In the genomic region with DNA sequence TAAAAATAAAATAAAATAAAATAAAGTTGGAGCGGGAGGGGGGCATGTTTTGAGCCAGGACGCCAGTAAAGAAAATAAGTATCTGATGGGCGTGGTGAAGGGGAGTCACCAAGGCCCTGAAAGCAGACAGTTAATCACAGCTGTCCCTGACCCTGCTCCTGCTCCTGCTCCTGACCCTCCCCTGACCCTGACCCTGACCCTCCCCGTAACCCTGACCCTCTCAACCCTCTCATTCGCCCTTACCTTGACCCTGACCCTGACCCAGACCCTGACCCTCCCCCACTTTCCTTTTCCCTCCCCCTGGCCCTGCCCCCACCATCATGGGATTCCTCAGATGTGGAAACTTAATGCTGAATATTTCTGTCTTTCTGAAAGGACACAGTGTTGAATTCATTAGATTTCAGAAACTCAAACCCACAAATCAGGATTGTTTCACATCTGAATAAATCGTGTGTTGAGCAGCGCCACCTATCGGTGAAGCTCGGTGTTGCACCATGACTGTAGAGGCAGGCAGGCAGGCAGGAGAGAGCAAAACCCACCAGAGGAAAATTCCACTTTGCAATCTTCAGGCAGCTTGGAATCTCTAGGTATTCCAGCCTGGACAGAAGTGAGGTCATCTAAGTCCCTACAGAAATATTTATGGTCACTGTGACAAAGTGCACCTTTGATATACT, we compare ENCODE assay signal across 10 mouse cellular contexts.
A peak's percentile ranks its signal among the peaks of the same experiment; 100 is the strongest.
DNase-seq lines count a peak whose midpoint lies in the region; ATAC-seq and TF ChIP-seq lines count a peak whose summit lies in the region.
"Had no signal": no experiment of that assay in that cellular context is flagged by ENCODE, and none has a peak within 500 bp of the region (broad histone marks: within the 10 kb centered on the region; RNA-seq: fewer than 3 reads in every experiment).

No protein-coding gene starts in this region.

- no peaks in the 10 kb centered on the region for H3K4me1 ChIP-seq in hindbrain, embryonic 11.5 days (replicated peaks; ENCODE audit: control insufficient read depth, insufficient read depth, low read length)
- H3K4me1 ChIP-seq in hindbrain, embryonic 12.5 days = no peaks in the 10 kb centered on the region
- H3K4me1 ChIP-seq in forebrain, embryonic 13.5 days = no peaks in the 10 kb centered on the region
- H3K4me1 ChIP-seq in limb, embryonic 14.5 days (ENCODE audit: control insufficient read depth, insufficient read depth, low read length) = peaks cover 9% of the 10 kb centered on the region; the same call in 1 of the 2 replicates
- H3K4me1 ChIP-seq: embryonic facial prominence, embryonic 12.5 days; neural tube, embryonic 12.5 days had no signal

- H3K9ac ChIP-seq in hindbrain, embryonic 11.5 days (ENCODE audit: low read depth, low read length) = no peak overlapping the region
- H3K9ac ChIP-seq in hindbrain, embryonic 12.5 days = no peak overlapping the region
- H3K9ac ChIP-seq in forebrain, embryonic 13.5 days = no peak overlapping the region
- no peak overlapping the region for H3K9ac ChIP-seq in limb, embryonic 14.5 days (ENCODE audit: low read depth, low read length, severe bottlenecking)
- H3K9ac ChIP-seq: embryonic facial prominence, embryonic 12.5 days; neural tube, embryonic 12.5 days had no signal

- no peaks in the 10 kb centered on the region for H3K27me3 ChIP-seq in hindbrain, embryonic 11.5 days (ENCODE audit: control insufficient read depth, insufficient read depth, low read length)
- no peaks in the 10 kb centered on the region for H3K27me3 ChIP-seq in hindbrain, embryonic 12.5 days
- no peaks in the 10 kb centered on the region for H3K27me3 ChIP-seq in forebrain, embryonic 13.5 days
- H3K27me3 ChIP-seq in limb, embryonic 14.5 days (ENCODE audit: control insufficient read depth, insufficient read depth, low read length) = no peaks in the 10 kb centered on the region
- H3K27me3 ChIP-seq: embryonic facial prominence, embryonic 12.5 days; neural tube, embryonic 12.5 days had no signal

- no peak for TF ChIP-seq POLR2A in limb, embryonic 14.5 days (IDR thresholded peaks at IDR 0.05; ENCODE audit: borderline replicate concordance, extremely low read depth, insufficient read depth, insufficient read length)

- ATAC-seq in hindbrain, embryonic 11.5 days (ENCODE audit: low FRiP score) = no peak
- no peak for ATAC-seq in hindbrain, embryonic 12.5 days (ENCODE audit: low FRiP score)
- ATAC-seq in forebrain, embryonic 13.5 days = peak; percentile 24; the same call in 1 of the 2 replicates
- peak; percentile 30; the same call in 1 of the 2 replicates for ATAC-seq in limb, embryonic 14.5 days (ENCODE audit: low FRiP score, low read depth)

- no peaks in the 10 kb centered on the region for H3K36me3 ChIP-seq in hindbrain, embryonic 11.5 days (ENCODE audit: control insufficient read depth, insufficient read depth, low read length)
- H3K36me3 ChIP-seq in hindbrain, embryonic 12.5 days = no peaks in the 10 kb centered on the region
- no peaks in the 10 kb centered on the region for H3K36me3 ChIP-seq in forebrain, embryonic 13.5 days (ENCODE audit: poor library complexity, severe bottlenecking)
- H3K36me3 ChIP-seq in limb, embryonic 14.5 days (ENCODE audit: control insufficient read depth, insufficient read depth, low read length) = no peaks in the 10 kb centered on the region
- H3K36me3 ChIP-seq: embryonic facial prominence, embryonic 12.5 days; neural tube, embryonic 12.5 days had no signal

- H3K4me2 ChIP-seq in hindbrain, embryonic 11.5 days (replicated peaks; ENCODE audit: low read depth, low read length) = no peak overlapping the region
- no peak overlapping the region for H3K4me2 ChIP-seq in hindbrain, embryonic 12.5 days (replicated peaks)
- H3K4me2 ChIP-seq in forebrain, embryonic 13.5 days = no peak overlapping the region
- no peak overlapping the region for H3K4me2 ChIP-seq in limb, embryonic 14.5 days (replicated peaks; ENCODE audit: low read depth, low read length, severe bottlenecking)
- H3K4me2 ChIP-seq: embryonic facial prominence, embryonic 12.5 days; neural tube, embryonic 12.5 days had no signal

- no peak overlapping the region for H3K4me3 ChIP-seq in hindbrain, embryonic 11.5 days (ENCODE audit: low read depth, low read length)
- H3K4me3 ChIP-seq in hindbrain, embryonic 12.5 days = no peak overlapping the region
- H3K4me3 ChIP-seq in forebrain, embryonic 13.5 days = no peak overlapping the region
- no peak overlapping the region for H3K4me3 ChIP-seq in limb, embryonic 14.5 days (replicated peaks; ENCODE audit: low read length)
- H3K4me3 ChIP-seq: embryonic facial prominence, embryonic 12.5 days; neural tube, embryonic 12.5 days had no signal

- DNase-seq in hindbrain, embryonic 11.5 days (ENCODE audit: low spot score) = peak; percentile 88
- peak; percentile 43 to 55 for DNase-seq in adrenal gland, postnatal 4 days (ENCODE audit: low spot score in 2 of 2)
- DNase-seq in kidney, adult 8-10 months = peak; percentile 41 to 84
- peak; percentile 87 for DNase-seq in limb, embryonic 14.5 days (ENCODE audit: low spot score)
- DNase-seq in retina, adult 2 months (ENCODE audit: low read depth, low spot score) = peak; percentile 20
- DNase-seq in thymus, postnatal 10 days (ENCODE audit: low spot score in 2 of 2) = peak; percentile 21 to 71

- 44% methylated on average over 9 of the region's 9 CpGs for WGBS in hindbrain, embryonic 11.5 days
- WGBS in hindbrain, embryonic 12.5 days = 49% methylated on average over 9 of the region's 9 CpGs
- 49% methylated on average over 9 of the region's 9 CpGs for WGBS in forebrain, embryonic 13.5 days
- WGBS in limb, embryonic 14.5 days = 50% methylated on average over 9 of the region's 9 CpGs

- H3K27ac ChIP-seq in hindbrain, embryonic 11.5 days (ENCODE audit: low read depth, low read length) = no peak overlapping the region
- H3K27ac ChIP-seq in hindbrain, embryonic 12.5 days = no peak overlapping the region
- H3K27ac ChIP-seq in forebrain, embryonic 13.5 days = no peak overlapping the region
- H3K27ac ChIP-seq in limb, embryonic 14.5 days (replicated peaks; ENCODE audit: low read depth, low read length) = no peak overlapping the region
- H3K27ac ChIP-seq: embryonic facial prominence, embryonic 12.5 days; neural tube, embryonic 12.5 days had no signal

- H3K9me3 ChIP-seq in hindbrain, embryonic 11.5 days (ENCODE audit: control insufficient read depth, low read length) = no peaks in the 10 kb centered on the region
- H3K9me3 ChIP-seq in hindbrain, embryonic 12.5 days (replicated peaks) = peaks cover under 1% of the 10 kb centered on the region
- H3K9me3 ChIP-seq in forebrain, embryonic 13.5 days (replicated peaks) = no peaks in the 10 kb centered on the region; the same call in 1 of the 2 replicates
- H3K9me3 ChIP-seq in limb, embryonic 14.5 days (ENCODE audit: control insufficient read depth, low read length) = peaks cover 3% of the 10 kb centered on the region; the same call in 1 of the 2 replicates
- H3K9me3 ChIP-seq: embryonic facial prominence, embryonic 12.5 days had no signal

Comparison
In these comparisons a context has a peak if more than half of its experiments do, and no peak if none do; other contexts are left out.
1. ATAC-seq: peak in forebrain, embryonic 13.5 days (single experiment) and limb, embryonic 14.5 days (single experiment); none in hindbrain, embryonic 11.5 days (single experiment) and hindbrain, embryonic 12.5 days (single experiment).
2. DNase-seq: peak in every context shown above with its lines; median percentile 88 in hindbrain, embryonic 11.5 days; 87 in limb, embryonic 14.5 days; 62 in kidney, adult 8-10 months; 49 in adrenal gland, postnatal 4 days; 46 in thymus, postnatal 10 days; 20 in retina, adult 2 months.